Mouse (Mus musculus): ENCODE measurements at regions not wholly inside any gene's neighbourhood (a gene's known extent, or its start where the extent isn't known, plus 50 kb on each side); places are given as distances from the start of the nearest gene placed in this dataset.
A peak's percentile ranks its signal among the peaks of the same experiment; 100 is the strongest.
"Not testable (repeated sequence)": the region's sequence is repeated elsewhere in the genome, so short reads cannot be mapped to it uniquely, and the experiment has no call there.

DNA sequence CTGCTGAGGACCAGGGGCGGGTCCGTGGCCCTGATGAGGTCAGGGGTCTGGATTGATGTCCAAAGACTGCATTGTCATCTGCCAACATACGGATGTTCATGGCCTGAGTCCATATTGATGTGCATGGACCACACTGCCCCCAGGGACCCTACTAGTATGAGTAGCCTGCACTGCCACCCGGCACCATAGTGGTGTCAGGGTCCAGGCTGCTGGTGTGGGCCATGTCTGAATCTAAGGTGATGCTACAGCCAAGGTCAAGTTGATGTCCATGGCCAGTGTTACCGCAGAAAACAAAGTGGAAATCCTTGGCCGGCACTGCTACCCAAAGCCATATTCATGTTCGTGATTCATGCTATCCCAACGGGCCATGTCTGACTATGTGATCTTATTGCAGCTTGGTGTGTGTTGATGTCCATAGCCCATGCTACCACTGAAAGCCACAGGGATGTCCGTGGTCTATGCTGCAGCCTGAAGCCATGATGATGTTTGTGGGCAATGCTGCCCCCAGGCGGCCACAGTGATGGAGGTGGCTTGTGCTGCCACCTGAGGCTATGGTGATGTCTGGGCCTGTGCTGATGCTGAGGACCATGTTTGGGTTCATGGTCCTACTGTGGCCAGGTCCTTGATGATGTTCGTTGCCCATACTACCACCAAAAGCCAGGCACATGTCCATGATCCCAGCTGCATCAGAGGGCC is 130.5 kb downstream of the Iqub start:
- no peak overlapping the region for H3K4me3 ChIP-seq (ENCODE audit: insufficient read depth, low read length)
- TF ChIP-seq CTCF (IDR thresholded peaks at IDR 0.05; ENCODE audit: extremely low read depth, insufficient read depth, low read length) (peak; percentile 42), POLR2A (IDR thresholded peaks at IDR 0.05; ENCODE audit: extremely low read depth, insufficient read depth, low read length) (no peak)
- no peak overlapping the region for H3K27ac ChIP-seq (ENCODE audit: insufficient read depth, low read length)
- H3K4me1 ChIP-seq (ENCODE audit: control insufficient read depth, insufficient read depth, low read length) = no peaks in the 10 kb centered on the region

DNA sequence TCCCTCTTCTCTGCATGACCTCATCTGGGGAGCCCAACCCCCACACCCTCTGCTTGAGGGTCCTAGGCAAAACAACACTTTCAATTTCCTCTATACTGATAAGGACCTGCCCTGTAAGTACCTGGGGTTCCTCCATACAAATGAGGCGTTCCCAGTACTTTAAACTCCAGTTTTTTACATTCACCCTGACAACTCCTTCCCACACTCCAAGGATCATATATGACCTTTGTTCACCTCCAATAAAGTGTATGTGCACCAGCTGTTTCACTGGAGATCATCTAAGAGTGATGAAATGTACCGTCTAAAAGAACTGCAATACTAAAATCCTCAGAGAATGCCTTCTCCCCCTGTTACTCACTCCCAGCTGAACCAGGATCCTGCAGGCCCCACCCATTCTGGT is 135.0 kb downstream of the Iqub start:
- no peak for TF ChIP-seq POLR2A (IDR thresholded peaks at IDR 0.05; ENCODE audit: extremely low read depth, insufficient read depth, low read length)
- no peak for TF ChIP-seq CTCF (IDR thresholded peaks at IDR 0.05; ENCODE audit: extremely low read depth, insufficient read depth, low read length)
- H3K4me3 ChIP-seq (ENCODE audit: insufficient read depth, low read length) = no peak overlapping the region
- no peaks in the 10 kb centered on the region for H3K4me1 ChIP-seq (ENCODE audit: control insufficient read depth, insufficient read depth, low read length)
- H3K27ac ChIP-seq (ENCODE audit: insufficient read depth, low read length) = no peak overlapping the region

DNA sequence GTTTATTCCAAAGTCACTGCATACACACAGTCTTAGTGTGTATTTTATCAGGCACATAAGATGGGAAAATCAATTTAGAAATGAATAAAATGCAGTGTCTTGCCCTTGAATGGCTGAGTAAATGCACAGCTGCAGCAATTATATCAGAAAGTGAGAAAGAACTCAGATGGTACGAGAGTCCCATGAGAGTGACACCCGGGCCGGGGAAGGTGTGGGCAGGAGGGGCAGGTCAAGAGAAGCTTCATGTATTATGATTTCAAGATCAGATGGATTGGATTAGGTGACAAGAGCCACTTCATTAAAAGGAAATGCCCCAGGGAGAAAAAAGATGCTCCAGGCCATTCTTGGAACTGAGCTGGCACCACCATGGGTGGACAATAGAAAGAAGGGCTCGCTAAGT is 138.1 kb downstream of the Iqub start:
- Histone ChIP-seq H3K4me3 (ENCODE audit: insufficient read depth, low read length) (no peak overlapping the region), H3K4me1 (ENCODE audit: control insufficient read depth, insufficient read depth, low read length) (no peaks in the 10 kb centered on the region), H3K27ac (ENCODE audit: insufficient read depth, low read length) (no peak overlapping the region)
- no peak for TF ChIP-seq CTCF (IDR thresholded peaks at IDR 0.05; ENCODE audit: extremely low read depth, insufficient read depth, low read length)
- TF ChIP-seq POLR2A (IDR thresholded peaks at IDR 0.05; ENCODE audit: extremely low read depth, insufficient read depth, low read length) = no peak

DNA sequence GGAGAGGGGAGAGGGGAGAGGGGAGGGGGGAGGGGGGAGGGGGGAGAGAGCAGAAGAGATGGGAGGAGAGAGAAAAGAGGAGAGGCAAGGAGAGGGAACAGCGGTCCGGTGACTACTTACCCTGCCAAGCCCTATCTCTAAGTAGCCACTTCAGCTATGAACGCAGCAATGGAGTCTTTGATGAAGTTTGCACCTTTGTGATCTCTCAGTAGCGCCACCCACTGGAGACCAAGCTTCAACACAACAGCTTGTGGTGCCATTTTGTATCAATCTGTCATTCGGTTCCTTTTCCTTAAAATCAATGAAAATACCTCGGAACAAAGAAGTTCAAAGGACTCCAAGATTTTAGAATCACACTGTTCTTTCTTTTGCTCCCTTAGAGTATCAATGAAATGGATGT is 141.7 kb downstream of the Iqub start:
- H3K27ac ChIP-seq (ENCODE audit: insufficient read depth, low read length) = no peak overlapping the region
- no peaks in the 10 kb centered on the region for H3K4me1 ChIP-seq (ENCODE audit: control insufficient read depth, insufficient read depth, low read length)
- no peak overlapping the region for H3K4me3 ChIP-seq (ENCODE audit: insufficient read depth, low read length)
- TF ChIP-seq CTCF (IDR thresholded peaks at IDR 0.05; ENCODE audit: extremely low read depth, insufficient read depth, low read length) = no peak

DNA sequence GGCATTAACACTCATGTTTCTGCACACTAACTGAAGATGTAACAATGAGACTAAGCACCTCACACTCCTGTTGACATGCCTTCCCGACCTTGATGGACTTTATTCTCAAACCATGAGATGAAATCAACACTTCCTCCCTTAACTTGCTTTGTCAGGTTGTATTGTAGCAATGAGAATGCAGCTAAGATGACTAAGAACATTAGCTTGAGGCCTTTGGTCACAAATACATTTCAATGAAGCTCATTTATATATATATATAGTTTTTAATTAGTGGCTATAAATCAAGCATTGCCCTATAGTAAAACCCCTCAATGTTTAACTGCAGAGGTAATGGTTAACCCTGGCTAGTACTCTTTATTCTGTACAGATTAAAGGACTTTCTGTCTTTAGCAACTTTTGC is 143.2 kb downstream of the Iqub start:
- H3K27ac ChIP-seq (ENCODE audit: insufficient read depth, low read length) = no peak overlapping the region
- no peak for TF ChIP-seq POLR2A (IDR thresholded peaks at IDR 0.05; ENCODE audit: extremely low read depth, insufficient read depth, low read length)
- no peak for TF ChIP-seq CTCF (IDR thresholded peaks at IDR 0.05; ENCODE audit: extremely low read depth, insufficient read depth, low read length)
- H3K4me3 ChIP-seq (ENCODE audit: insufficient read depth, low read length) = no peak overlapping the region
- H3K4me1 ChIP-seq (ENCODE audit: control insufficient read depth, insufficient read depth, low read length) = no peaks in the 10 kb centered on the region

DNA sequence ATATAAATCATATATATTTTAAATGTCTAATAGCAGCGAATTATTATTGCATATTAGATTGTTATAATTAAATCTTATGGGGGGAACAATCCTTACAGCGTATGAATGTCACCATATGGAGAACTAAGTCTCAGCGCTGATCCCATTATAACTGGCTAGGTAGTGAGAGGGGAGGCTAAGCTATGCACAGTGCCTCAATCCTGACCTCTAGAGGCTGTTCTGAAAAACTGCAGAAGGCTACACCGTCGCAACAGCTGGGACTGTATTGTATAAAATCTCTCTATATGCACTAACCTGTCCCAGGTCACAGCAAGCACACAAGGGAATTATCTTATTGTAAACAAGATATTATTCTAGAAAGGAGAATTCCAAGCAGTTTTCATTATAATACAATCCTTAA is 164.0 kb downstream of the Iqub start:
- no peak overlapping the region for H3K27ac ChIP-seq (ENCODE audit: insufficient read depth, low read length)
- no peak overlapping the region for H3K4me3 ChIP-seq (ENCODE audit: insufficient read depth, low read length)
- H3K4me1 ChIP-seq (ENCODE audit: control insufficient read depth, insufficient read depth, low read length) = no peaks in the 10 kb centered on the region
- peak; percentile 89 for TF ChIP-seq CTCF (IDR thresholded peaks at IDR 0.05; ENCODE audit: extremely low read depth, insufficient read depth, low read length)
- no peak for TF ChIP-seq POLR2A (IDR thresholded peaks at IDR 0.05; ENCODE audit: extremely low read depth, insufficient read depth, low read length)

DNA sequence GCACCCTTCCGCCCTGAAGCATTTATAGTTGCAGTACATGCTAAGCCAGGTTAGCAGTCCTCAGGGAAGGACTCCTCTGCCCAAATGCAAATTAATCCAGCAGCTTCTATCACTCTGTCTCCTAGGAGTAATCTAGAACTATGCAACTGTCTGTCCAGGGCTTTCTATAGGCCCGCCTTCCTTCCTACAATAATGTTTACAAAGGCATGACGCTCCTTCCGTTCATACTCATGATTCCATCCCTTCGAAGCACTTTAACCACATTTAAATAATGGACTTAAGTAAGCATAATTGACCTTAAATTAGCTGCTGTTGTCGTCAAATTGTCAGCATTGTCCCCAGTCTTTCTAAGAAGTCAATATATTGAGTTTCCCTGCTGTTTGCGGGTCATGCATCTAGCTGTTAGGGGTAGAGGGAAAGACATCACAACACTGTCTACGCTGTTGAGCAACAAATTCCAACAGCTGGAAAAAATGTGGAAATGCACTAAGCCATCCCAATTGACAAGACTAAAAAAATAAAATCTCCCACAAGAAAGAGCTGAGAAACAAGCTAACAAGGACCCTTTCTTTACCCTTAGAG is 166.3 kb downstream of the Iqub start:
- Histone ChIP-seq H3K4me1 (ENCODE audit: control insufficient read depth, insufficient read depth, low read length) (no peaks in the 10 kb centered on the region), H3K4me3 (ENCODE audit: insufficient read depth, low read length) (no peak overlapping the region), H3K27ac (ENCODE audit: insufficient read depth, low read length) (no peak overlapping the region)
- TF ChIP-seq CTCF (IDR thresholded peaks at IDR 0.05; ENCODE audit: extremely low read depth, insufficient read depth, low read length) = no peak
- TF ChIP-seq POLR2A (IDR thresholded peaks at IDR 0.05; ENCODE audit: extremely low read depth, insufficient read depth, low read length) = no peak

DNA sequence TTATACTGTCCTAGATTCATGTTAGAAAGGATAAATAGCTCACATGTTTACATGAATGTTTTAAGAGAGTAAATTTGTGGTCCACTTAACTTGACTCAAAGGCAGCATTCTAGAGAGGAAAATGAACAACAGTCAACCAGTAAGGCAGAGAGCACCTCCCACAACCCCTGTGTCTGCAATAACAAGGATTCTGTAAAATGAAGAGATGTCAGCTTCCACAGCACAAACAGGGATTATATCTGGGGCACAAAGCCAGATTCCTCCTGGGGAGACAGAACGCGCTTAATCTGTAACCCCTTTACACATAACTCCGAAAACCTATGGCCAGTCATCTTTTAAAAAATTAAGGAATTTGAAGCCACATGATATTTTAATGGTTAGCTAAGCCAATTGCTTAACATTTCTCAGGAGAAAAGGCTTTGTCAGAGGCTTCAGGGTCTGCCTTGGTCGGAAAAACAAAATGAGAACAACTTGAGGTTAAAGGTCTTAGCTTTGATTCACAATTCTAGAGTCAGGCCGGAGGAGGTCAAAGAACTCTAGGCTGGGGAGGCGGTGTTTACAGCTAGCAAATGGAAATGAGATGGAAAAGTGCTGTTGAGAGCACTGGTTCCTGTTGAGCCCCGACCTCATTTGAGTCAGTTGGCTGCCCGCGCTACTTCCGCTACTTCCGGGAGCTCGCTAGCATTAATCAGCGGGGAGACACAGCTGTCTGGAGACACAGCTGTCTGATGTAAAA is 167.0 kb downstream of the Iqub start:
- H3K27ac ChIP-seq (ENCODE audit: insufficient read depth, low read length) = no peak overlapping the region
- H3K4me3 ChIP-seq (ENCODE audit: insufficient read depth, low read length) = no peak overlapping the region
- no peaks in the 10 kb centered on the region for H3K4me1 ChIP-seq (ENCODE audit: control insufficient read depth, insufficient read depth, low read length)
- no peak for TF ChIP-seq POLR2A (IDR thresholded peaks at IDR 0.05; ENCODE audit: extremely low read depth, insufficient read depth, low read length)
- no peak for TF ChIP-seq CTCF (IDR thresholded peaks at IDR 0.05; ENCODE audit: extremely low read depth, insufficient read depth, low read length)

DNA sequence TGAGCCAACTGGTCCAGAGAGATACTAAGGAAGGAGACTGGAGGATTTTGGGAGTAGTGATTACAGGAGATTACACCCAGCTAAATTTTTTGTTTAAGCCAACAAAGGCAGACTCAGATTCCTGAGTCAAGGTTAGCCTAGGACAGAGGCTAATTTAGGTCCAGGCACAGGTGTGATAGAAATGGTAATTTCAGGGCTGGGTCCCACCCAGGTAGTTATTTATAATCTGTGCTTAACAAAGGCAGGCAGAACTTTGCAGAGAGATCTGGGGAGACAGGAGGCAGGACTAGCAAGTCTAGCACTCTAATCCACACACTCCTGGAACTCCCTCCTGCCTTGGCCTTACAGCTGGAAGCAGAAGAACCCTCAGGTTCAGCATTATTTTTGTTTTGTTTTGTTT is 172.4 kb downstream of the Iqub start:
- no peak overlapping the region for H3K27ac ChIP-seq (ENCODE audit: insufficient read depth, low read length)
- H3K4me3 ChIP-seq (ENCODE audit: insufficient read depth, low read length) = no peak overlapping the region
- H3K4me1 ChIP-seq (ENCODE audit: control insufficient read depth, insufficient read depth, low read length) = no peaks in the 10 kb centered on the region
- no peak for TF ChIP-seq POLR2A (IDR thresholded peaks at IDR 0.05; ENCODE audit: extremely low read depth, insufficient read depth, low read length)
- no peak for TF ChIP-seq CTCF (IDR thresholded peaks at IDR 0.05; ENCODE audit: extremely low read depth, insufficient read depth, low read length)

DNA sequence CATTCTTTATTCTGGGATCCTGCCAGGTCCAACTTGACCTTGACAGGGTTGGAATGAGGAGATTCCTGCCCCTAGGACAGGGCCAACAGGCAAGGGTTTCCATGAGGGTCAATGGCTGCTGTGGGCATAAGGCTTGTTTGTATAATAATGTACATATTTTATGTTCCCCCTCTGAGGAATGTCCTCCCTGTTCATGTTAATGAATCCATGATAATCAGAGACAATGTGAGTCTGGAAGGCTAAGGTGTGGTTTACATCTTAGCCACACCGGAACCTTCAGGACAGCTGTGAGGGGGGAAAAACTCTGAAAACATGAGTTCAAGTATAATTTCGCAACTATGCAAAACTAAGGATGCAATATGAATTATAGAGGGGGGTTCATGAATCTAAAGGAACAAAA is 172.8 kb downstream of the Iqub start:
- Histone ChIP-seq H3K4me3 (ENCODE audit: insufficient read depth, low read length) (no peak overlapping the region), H3K4me1 (ENCODE audit: control insufficient read depth, insufficient read depth, low read length) (no peaks in the 10 kb centered on the region), H3K27ac (ENCODE audit: insufficient read depth, low read length) (no peak overlapping the region)
- TF ChIP-seq POLR2A (IDR thresholded peaks at IDR 0.05; ENCODE audit: extremely low read depth, insufficient read depth, low read length) (no peak), CTCF (IDR thresholded peaks at IDR 0.05; ENCODE audit: extremely low read depth, insufficient read depth, low read length) (no peak)

DNA sequence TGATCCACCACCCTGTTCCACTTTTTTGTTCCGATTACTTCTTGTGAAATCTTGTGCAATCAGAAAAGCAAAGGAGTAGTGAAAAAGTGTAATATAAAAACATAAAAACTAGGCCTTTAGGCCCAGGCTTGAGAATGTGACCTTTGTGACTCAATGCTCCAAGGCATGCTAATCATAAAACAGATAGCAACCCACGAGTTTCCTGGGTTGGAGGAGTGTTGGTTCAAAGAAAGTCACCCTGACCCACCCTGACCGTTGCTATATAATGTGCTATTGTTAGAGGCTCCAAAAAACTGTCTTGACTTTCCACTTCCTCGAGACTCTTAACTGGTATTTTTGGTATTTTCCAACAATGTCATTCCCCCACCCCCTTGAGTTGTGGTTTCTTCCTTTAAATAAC is 172.2 kb upstream of the Slc13a1 start:
- H3K4me1 ChIP-seq (ENCODE audit: control insufficient read depth, insufficient read depth, low read length); H3K4me3 ChIP-seq (ENCODE audit: insufficient read depth, low read length); H3K27ac ChIP-seq (ENCODE audit: insufficient read depth, low read length): not testable (repeated sequence)
